Mouse (Mus musculus) thymus, postnatal 4 days (tissue): ENCODE measurements around the gene Tmem219.
"Not testable (repeated sequence)": the region's sequence is repeated elsewhere in the genome, so short reads cannot be mapped to it uniquely, and the experiment has no call there.

Experiments used
- DNase-seq: peaks from one replicate; pipeline ENCODE4 v3.0.0; 2021

Gene Tmem219

DNA sequence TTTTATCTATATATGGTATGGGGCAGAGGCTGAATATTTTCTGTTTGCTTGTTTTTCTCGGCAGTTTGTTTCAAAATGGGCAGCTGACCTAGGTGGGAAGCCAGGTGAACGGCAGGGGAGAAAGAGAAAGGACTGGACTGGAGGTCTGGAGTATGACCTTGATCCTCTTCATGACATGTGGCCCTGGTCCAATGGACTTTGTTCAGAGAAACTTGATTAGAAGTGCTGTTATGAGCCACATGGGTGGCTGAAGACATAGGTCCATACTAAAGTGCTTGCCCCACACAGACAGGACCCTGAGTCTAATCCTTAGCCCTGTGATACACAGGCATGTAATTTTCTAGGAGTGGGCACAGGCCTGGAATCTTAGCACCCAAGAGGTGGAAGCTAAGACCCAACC, 1.2 kb downstream of the Tmem219 start:
- DNase-seq, result no peak

DNA sequence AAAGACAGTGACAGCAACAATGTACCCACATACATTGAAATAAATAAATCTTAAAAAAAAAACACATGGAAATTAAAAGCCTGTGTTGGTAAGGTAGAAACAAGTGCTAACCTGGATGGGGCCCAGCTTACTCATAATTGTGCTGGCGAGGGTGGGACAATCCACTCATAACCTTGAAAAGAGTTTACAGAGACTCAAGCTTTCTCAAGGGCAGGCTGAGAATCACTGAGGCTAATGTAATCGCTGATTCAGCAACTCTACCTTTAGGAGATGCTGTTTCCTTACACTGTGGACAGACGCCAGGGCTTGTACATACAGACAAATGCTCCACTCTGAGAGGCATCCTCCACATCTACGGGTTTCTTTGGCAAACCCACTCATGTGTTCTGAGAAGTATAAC, 2.7 kb downstream of the Tmem219 start:
- DNase-seq, result no peak

DNA sequence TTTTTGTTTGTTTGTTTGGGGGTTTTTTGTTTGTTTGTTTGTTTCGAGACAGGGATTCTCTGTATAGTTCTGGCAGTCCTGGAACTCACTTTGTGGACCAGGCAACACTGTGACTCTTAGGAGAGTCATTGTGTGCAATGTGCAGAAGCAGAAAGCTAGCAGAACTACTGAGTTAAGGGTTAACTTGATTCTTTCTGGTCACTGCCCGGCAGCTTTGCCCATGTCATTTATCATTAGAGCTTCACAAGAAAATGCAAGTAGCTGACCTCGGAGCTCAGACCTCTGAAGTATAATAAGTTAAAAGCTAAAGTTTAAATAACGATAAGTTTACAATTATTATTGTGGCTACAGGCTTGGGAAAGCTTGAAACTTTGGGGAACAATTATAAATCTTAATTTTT, 4.4 kb downstream of the Tmem219 start:
- DNase-seq, result not testable (repeated sequence)

DNA sequence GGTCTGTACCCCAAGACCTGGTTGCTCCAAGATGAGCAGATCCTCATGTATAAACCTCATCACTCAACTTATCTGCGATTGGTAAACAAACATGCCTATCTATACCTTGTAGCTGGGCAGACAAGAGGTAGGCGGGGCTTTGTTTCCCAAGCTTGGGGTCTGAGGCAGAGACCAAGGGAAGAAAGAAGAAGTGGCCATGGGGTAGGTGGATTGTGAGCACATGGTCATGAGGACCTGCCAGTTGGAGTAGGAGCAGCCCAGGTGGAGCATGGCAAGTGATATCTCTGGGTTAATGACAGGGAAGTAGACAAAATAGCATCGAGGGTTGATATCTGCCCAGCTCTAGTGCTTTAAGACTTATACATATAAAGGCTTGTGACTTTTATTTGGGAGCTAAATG, 7.9 kb downstream of the Tmem219 start:
- DNase-seq, result no peak

DNA sequence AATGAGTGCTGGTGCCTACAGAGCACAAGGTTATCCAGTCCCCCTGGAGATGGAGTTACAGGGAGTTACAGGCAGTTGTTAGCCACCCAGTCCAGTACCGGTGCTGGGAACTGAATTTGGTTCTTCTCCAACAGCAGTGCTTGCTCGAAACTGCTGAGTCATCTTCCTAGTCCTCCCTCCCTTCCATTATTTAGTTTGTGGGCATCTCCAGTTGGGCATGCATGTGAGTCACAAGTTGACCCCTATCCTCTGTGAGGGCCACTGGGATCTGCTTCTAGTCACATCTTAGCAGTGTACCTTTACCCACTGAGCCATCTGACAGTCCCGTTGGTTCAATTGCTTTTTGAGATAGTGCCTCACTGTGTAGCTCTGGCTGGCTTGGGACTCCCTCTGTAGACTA, 17.1 kb downstream of the Tmem219 start:
- DNase-seq, result no peak

- not testable (repeated sequence) for DNase-seq
These were observed 22.9 kb downstream of the Tmem219 start for GRCm38 (mm10) chr7:126899781-126900180.

- peak; percentile 98 for DNase-seq
These were observed 24.4 kb downstream of the Tmem219 start for GRCm38 (mm10) chr7:126898102-126898990.

DNA sequence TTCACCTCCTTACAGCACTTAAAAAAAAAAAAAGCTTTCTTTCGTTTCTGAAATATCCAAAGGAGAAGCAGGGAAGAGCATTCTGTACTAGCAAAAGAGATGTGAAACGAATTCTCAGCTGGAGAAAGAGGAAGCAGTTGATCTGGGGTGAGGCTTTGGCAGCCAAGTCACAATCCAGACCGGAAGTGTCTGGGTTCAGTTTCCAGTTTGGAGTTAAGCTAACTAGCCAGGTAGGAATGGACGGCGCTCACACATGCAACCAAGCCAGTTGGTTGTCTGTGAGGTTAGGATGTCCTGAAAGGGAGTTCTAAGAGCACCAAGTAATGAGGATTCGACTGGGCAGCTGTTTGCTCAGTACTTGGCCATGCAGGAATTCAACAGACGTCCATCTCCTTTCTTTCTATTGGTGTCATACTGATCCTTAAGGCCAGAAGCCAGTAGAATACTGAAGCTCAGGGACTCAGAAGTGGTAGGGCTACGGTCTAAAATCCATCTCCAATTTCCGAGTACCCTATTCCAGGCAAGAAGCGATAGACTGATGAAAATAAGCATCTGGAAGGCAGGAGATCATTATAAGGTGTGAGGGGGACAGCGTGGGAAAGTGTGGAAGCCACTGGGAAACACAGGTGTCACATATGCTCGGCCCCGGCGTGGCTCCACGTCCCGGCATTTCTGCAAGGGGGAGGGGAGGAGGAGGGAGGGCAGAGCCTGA, 25.2 kb downstream of the Tmem219 start:
- peak; percentile 22 for DNase-seq

- DNase-seq, result peak; percentile 11
These were observed 25.8 kb downstream of the Tmem219 start for GRCm38 (mm10) chr7:126896912-126897311.

DNA sequence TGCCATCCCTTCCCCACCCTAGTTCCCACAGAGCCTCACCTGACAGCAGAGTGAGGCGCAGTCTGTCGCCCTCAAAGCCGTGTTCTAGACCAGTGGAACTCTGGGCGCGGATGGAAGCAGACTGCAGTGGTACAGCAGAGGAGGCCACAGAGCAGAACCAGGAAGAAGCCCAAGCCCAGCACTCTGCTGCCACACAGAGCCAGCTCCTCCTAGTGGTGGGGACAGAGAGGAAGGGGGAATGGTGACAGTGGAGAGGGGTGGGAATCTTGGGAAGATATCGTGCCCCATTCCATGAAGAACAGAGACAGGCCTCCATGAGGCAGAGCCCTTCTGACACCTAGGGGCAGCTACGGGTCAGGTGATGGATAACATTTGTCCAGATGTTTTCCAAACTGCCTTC, 33.9 kb downstream of the Tmem219 start:
- DNase-seq, result peak; percentile 31

GRCm38 (mm10) chr7:126887281-126887680, 35.4 kb downstream of the Tmem219 start:
- no peak for DNase-seq

DNA sequence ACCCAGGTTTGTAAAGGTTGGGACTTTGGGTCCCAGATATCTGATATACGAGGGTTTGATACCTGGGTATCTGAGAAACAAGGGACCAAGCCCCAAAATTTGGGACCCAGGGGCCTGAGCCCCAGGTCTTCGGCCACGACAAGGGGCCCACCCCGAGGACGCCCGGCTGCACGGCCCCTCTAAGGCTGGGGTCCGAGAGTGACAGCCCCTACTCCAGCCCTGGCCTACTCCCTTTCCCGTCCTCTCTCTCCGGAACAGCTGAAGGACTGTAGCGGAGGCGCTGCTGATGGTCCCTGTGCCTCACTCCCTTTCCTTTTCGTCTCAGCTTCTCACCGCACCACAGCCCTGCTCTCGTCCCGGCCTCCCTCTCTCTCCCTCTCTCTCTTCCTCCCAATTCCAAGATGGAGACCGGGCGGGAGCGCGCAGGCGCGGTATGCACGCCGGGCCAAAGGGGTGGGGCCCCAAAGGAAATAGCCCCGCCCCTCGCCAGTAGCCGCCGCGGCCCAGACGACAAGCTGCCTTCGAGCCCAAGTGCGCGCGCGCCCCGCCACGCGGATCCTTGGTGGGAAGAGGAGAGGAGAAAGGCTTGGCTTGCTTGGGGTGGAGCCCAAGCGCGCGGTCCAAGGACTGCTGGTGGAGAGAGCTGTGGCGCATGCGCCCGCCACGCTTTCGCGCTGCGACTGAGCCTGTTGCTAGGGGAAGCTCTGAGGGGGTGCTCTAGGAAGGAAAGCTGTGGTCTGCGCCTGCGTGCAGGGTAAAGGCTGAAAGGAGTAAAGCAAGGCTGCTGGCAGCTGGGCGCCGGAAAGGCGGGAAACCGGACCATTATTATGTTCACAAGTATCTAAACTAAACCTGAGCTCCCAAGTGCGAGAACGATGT, 38.2 kb downstream of the Tmem219 start, which contains the start of gene Taok2:
Gene Taok2 (minus strand): TSS at position 418 of the 879 bp plus-strand sequence.
- DNase-seq, result peak; percentile 95

DNA sequence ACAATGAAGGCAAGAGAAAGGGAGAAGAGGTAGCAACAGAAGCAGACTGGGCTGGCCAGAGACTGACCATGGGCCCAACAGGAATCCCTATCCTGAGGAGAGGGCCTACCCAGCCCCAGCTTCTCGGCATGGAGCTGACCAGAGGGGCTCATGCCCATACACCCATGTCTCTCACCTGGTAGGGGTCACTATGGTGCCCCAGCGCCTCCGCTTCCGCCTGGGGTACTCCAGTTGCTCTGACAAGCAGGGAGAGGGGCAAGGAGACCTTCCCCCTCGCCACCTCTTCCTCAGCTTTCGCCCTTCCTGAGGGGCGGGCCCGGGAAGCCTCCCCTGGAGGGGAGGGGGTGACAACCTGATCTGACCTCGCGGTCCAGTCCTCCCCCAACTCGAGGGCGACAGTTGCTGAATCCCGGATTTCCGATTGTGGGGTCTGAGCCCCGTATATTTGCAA, 39.0 kb downstream of the Tmem219 start:
- DNase-seq, result peak; percentile 60

DNA sequence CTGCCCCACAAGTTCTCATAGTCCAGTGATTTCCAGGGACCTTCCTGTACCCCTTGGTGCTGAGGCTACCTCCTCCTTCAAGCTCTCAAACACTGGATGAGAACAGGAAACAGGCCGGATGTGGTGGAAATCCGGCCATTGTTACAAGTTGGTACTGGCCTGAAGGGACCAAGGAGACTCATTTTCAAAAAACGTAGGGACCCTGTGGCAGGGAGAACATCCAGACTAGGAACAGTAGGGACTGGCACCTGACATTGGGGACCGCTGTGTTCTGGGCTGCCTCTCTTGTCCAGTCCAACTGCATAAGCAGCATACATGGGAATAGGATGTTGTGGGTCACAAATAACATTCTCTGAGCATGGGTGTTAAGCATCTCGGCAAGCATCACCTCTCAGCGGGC, 41.7 kb downstream of the Tmem219 start:
- DNase-seq, result no peak

DNA sequence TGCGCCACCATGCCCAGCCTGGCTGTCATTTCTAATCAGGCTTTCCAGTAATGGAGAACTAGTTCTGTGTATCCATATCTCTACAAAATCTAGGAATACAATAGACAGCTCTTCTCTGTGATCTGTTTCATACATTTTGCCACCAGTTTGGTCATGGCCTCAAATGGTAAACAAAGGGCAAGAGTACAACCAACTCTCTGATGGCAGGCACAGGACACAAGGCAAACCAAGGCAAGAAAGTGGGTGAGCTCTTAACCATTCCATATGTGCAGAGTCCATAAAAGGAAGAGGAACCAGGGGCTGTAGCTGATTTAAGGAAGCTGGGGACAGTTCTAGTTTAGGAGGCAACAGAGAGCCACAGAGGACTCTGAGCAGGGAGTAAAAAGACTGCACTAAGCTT, 45.5 kb downstream of the Tmem219 start:
- DNase-seq, result no peak

DNA sequence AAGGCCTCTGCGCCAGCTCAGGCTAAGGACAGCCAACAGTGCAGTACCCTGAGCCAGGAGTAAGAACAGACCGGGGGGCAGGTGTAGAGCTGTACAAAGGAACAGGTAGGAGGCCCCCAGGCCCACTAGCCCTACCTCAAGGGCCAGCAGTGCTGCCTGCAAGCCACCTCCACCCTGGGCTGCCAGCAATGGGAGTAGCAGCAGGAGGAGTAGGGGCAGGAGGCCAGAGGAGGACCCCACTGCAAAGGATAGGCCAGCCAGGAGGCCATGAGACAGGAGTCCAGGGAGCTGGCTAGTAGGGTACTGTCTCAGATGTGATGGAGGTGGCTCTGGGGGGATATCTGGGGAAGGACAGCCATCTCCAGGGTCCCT, 52.2 kb downstream of the Tmem219 start:
- no peak for DNase-seq

DNA sequence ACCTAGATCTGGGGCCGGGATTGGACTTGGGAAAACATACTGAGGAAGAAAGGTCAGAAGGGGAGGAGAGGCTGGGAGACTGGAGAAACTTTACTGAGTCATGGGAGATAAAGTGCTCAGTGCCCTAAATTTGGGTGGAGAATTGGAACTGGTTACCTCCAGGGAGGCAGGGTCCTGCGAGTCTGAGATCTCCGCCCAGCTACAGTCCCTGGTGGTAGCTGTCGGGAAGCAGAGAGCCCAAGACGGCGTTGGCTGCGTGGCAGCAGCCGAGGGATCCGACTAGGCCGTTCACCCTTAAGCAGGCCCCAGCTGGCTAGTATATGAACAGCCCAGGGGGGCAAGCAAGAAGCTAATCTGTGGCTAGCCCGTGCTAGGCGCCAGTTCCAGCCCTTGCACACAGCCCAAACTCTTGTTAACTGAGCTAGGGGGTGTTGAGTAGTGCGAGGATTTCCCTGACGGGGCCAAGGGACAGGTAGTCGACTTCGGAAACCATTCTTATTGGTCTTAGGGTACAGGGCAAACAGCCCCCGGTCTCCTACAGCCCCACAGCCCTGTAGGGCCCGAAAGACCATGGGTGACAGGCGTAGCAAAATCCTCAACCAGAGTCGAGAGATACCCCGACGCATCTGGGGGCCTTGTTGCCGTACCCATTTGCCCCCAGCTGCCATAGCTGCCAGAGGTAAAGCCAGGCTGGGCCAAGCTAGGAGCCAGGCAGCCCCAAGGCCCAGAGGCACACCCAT, 52.8 kb downstream of the Tmem219 start:
- DNase-seq, result no peak

- DNase-seq, result no peak
These were observed 54.7 kb downstream of the Tmem219 start for GRCm38 (mm10) chr7:126868003-126868402.

DNA sequence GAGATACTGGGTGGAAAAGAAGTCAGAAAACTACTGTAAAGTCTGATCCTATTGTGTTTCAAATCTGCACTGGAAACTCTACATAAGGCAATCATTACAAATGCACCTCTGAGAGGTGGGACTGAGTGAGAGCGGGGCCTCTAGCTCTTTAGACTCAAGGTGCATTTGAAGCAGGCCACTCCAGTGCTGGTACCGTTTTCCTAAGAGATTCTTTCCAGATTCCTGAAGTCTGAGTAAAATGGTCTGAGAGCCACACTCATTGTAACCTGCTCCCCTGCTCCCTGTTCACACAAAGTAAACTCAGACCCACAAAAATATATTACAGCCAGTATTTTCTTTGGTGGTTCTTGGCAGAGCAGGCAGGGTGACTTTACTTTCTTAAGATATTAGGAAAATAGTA, 55.2 kb downstream of the Tmem219 start:
- no peak for DNase-seq

GRCm38 (mm10) chr7:126863791-126864190, 58.9 kb downstream of the Tmem219 start:
- no peak for DNase-seq

- peak; percentile 95 for DNase-seq
These were observed 60.5 kb downstream of the Tmem219 start, which contains the start of gene Ino80e for GRCm38 (mm10) chr7:126862147-126862784. Gene Ino80e, minus strand, starts transcription at chr7:126862377.
